Mouse (Mus musculus) cerebellum, adult (tissue): ENCODE measurements around the gene Golga2.

Experiments used
- ATAC-seq: cut with Nextera tagmentation; 2 replicates; pipeline ENCODE4 v1.9.2; 2017; ENCODE audit warnings: mild to moderate bottlenecking, moderate library complexity, mixed read lengths; ENCODE audit not compliant: insufficient number of reproducible peaks, low FRiP score, low TSS enrichment

Golga2 gene

GRCm38 (mm10) chr2:32340836-32341633, 53.9 kb downstream of the Golga2 start:
- ATAC-seq: no peak

GRCm38 (mm10) chr2:32341634-32341939, 54.4 kb downstream of the Golga2 start:
- ATAC-seq: no peak

DNA sequence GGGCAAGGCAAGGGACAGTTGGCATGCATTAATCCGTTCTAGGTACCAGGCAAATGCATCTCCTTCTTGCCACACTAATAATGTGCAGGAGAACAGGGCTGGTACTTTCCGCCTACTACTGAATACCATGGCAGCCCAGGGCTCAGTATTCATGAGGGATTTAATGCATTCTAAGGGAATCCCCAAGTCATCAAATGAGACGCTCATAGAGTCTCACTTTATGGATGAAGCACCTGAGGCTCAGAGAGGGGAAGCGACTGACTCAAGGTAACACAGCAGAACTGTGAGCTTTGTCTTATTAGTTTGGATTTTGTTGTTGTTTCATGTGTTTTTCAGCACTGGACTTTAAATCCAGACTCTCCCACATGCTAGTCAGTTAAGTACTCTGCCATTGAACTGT, 54.9 kb downstream of the Golga2 start:
- ATAC-seq: no peak

DNA sequence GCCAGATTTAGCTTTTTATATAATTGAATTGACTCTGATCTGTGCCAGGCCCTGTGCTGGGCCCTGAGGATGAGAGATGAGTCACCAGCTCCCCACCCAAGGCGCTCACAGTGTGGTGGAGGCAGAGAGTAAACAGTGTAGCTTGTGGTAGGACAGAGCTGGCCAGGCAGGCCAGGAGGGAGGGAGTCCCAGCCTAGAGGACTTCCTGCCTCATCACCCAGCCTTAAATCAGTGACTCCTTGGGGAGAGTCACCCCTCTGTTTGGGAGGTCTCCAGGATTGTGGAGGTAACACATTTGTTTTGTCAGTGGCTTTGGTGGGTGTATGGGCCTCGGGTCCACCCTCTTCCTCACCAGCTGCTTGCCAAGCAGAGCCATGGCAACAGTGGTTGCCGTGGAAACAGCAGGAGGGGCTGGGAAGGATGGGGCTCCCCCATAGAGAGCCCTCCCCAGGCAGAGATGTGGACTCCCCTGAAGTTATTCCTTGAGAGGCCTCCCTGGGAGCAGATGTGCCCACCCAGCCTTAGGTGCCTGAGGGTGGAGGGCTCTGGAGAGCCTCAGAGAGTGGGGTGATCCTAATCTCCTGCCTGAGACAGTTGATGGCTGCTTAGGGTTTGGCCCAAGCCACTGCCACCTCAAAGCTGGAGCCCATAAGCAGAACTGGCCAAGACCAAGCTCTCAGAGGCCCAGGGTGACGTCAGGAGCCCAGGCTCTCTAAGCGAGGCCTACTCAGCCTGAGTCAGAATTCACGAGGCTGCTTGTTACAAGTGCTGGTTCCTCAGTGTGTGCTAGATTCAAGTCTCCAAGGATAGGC, 55.6 kb downstream of the Golga2 start:
- ATAC-seq: peak; percentile 75

DNA sequence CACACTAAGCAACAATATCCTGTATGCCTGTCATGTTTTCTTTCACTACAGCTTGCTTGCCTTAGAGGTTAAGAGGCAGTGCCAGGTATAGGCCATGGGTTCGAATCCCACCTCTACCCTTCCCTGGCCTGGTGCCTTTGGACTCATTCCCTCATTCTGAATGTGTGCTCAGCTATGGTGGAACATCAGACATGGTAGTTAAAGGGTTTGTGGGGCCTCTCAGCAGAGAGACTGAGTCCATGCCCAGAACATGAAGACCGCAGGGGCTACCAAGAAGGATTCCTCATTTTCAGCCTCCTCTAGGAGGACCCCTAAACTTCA, 56.1 kb downstream of the Golga2 start:
- no peak for ATAC-seq

GRCm38 (mm10) chr2:32344056-32344455, 56.9 kb downstream of the Golga2 start:
- ATAC-seq: peak; percentile 69; the same call in 1 of the 2 replicates

GRCm38 (mm10) chr2:32344598-32345321, 57.6 kb downstream of the Golga2 start:
- no peak for ATAC-seq

DNA sequence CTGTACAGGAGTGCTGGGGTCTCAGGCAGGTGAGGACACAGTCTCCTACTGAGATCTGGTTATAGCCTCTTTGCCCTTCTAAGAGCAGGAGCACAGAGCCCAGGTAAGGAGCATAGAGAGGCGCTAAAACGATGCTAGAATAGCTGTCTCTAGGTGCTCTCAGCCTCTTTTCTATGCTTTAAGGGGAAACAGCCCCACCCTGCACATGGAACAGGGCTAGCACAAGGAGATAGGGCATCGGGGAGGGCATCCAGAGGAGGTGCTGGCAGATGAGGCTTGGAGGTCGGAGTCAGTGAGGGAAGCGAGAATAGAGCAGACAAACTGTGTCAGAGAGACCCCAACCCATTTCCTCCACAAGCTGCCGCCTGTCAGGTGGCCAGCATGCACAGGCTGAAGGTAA, 59.8 kb downstream of the Golga2 start:
- ATAC-seq: no peak

GRCm38 (mm10) chr2:32348311-32348710, 61.1 kb downstream of the Golga2 start:
- no peak for ATAC-seq

DNA sequence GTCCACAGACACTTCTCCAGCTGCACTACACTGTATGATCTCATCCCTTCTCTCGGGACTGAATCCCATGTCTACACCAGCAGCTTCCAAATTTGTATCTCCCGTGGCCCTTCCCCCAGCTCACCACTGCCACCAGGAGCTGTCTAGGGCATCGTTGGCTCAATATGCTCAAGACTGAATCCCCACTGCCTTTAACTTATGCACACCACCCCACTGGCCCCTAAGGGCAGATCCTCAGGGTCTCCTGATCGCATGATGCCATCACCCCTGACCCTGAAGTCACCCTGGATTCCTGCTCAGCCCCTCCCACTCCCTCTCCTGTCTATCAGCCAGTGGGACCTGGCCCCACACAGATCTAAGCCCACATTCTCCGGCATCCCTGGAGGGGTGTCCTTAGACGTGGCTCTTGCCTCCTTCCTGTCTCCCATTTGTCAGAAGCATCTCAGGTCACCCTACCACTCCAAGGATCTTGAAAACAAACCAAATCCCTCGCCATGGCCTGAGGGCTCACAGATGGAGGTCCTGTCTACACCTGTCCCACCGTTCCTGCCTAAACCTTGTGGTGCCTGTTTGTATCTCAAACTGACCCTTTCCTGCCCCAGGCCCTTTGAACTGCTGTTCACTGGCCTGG, 62.6 kb downstream of the Golga2 start:
- no peak for ATAC-seq

DNA sequence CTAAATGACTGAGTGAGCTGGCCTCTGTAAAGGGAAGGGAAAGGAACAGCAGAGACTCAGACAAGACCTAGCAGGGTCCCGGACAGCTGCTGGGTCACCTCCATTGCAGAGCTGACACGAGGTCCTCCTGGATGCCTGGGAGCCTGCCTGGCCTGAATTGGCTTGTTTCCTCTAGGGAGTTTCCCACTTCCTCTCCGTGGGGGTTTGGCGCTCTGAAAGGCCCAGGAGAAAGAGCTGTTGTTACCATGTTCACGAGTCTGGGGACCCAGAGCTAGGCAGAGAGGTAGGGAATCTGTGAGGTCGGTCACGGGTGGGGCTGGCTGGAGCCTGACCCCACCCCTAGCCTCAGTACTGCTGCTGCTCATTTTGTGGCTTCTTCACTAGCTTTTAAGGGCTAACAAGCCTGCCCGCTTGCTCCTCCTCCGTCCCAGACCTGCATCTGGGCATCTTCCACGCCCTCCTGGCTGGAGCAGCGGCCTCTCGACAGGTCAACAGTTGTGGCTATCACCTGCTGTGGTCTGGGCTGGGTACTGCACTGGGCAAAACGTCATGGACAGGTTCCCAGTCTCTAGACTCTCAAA, 63.4 kb downstream of the Golga2 start:
- no peak for ATAC-seq

DNA sequence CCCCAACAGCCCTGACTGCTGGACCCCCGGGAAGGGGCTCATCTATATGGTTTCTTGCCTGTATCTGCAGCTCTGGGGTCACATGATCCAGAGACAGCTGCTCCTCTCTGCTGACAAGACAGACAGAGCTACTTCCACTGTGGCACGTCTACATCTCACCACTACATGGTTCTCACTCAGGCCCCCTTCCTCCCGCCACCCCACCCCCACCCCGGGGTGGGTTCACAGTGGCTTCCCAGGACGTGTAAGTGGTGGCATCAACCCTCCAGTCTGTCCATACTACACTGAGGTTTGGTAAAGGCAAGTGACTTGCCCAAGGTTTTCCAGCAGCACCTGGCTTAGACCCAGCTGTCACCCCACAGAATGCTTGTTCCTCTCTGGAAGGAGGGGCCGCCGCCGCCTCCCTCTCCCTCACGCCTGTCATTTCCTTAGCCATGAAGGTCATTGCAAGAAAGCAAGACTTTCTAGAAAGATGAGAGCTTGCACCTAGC, 64.3 kb downstream of the Golga2 start:
- ATAC-seq: no peak

DNA sequence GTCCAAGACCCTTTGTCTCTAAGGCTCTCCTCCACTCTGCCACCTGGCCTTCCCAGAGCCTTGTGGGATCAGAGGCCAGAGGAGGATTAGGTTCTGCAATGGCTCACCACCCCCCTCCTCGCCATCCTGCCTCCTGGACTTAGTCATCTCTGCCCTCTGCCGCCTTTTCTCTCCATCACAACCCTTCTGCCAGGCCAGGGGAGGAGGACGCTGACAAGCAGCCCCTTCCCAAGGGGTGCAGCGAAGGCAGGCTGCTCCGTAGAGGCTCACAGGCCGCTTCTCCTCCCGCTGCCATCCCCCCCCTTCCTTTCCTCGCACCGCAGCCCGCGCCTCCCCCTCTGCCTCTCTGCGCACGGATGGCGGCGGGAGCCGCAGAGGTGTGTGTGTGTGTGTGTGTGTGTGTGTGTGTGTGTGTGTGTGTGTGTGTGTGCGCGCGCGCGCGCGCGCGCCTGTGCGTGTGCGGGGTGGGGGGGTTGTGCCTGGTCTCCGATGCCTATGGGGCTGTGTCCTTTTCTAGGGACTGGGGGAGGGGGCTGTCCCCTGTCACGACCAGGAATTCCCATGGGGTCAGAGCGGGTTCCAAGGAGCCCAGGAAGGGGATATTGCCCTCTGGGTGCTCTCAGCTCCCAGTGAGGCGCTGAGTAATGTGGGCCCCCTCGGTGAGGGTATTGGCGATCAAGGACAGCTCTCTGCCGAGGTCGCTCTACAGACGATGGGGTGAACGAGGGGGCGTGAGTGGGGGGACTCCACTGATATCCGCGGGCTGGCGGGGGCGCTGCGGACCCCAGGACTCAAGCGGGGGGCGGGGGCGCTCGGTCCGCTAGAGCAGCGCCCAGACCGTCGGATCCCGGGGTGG, 65.2 kb downstream of the Golga2 start, which contains the start of gene Ciz1:
TSS of gene Ciz1 (plus strand) at position 177 of the 856 bp plus-strand sequence.
- peak; percentile 37; the same call in 1 of the 2 replicates for ATAC-seq

DNA sequence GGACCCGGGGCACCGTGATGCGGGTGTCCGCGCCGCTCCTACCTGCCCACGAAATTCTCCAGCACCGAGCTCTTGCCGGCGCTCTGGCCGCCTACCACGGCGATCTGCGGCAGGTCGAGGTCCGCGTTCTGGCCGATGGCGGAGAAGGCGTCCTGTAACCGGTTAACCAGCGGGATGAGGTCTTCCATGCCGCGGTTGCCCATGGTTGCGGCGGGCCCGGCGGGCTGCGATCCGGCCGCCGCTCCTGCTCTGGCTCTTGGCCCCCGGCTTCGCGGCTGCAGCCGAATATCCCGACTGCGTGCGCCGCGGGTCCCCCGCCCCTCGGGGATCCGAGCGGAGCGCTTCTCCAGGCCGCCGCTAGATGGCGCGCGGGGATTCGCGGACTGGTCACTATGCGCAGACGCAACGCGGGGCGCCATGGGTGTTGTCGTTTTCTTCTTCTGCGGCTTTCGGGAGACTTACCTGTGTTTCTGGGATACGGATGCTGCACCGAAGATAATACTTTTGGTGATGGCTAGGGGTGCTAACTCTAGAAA, 65.9 kb downstream of the Golga2 start, which contains the start of gene Dnm1:
TSS of gene Dnm1 (minus strand) at position 332 of the 536 bp plus-strand sequence.
- peak; percentile 33; the same call in 1 of the 2 replicates for ATAC-seq

- no peak for ATAC-seq
Observed at GRCm38 (mm10) chr2:32353836-32354235, 66.7 kb downstream of the Golga2 start.

- no peak for ATAC-seq
Observed at GRCm38 (mm10) chr2:32354336-32354895, 67.2 kb downstream of the Golga2 start.

DNA sequence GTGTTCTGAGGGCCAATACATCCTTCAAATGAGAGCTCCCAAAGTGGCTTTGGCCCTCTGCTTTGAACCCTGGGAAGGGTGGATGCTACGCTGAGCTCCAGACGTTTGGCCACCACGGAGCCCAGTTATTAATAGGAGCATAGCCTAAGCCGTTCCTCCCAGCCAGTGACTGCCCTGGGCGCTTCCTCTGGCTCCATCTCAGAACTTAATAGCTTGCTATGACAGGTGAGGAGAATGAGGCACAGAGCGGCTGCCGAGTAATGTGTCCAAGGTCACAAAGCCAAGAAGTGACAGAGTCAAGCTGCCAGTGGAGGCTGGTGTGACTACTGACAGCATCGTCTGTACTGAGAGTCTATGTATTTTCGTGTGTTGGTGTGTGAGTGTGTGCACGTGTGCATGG, 69.0 kb downstream of the Golga2 start:
- ATAC-seq: no peak
